Mouse (Mus musculus): ENCODE measurements at regions not wholly inside any gene's neighbourhood (a gene's known extent, or its start where the extent isn't known, plus 50 kb on each side); places are given as distances from the start of the nearest gene placed in this dataset.
A peak's percentile ranks its signal among the peaks of the same experiment; 100 is the strongest.

DNA sequence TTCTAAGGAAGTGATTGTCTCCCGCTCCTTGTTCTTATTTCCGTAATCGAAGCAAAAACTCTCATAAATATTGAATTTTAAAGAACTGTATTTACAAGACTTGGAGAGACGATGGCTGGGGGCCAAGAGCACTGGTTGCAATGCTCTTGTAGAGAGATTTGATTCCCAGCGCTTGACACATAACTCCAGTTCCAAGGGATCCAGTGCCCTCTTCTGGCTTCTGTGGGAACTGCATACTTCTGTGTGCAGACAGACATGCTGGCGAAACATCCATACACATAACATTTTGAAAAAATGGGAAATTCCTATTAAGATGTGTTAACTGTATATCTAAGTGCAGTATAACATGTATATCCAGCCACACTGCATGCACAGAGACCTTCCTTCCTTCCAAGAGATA lies 266.3 kb downstream of the Pax3 start:
- TF ChIP-seq CTCF (IDR thresholded peaks at IDR 0.05; ENCODE audit: borderline replicate concordance, insufficient read depth, low read depth, low read length) (no peak), POLR2A (IDR thresholded peaks at IDR 0.05; ENCODE audit: borderline replicate concordance, insufficient read depth, low read length) (no peak)
- no peak overlapping the region for H3K4me3 ChIP-seq (replicated peaks; ENCODE audit: insufficient read depth, low read depth, low read length)
- H3K4me1 ChIP-seq (ENCODE audit: control insufficient read depth, insufficient read depth, low read length): no peaks in the 10 kb centered on the region
- no peak overlapping the region for H3K27ac ChIP-seq (ENCODE audit: insufficient read depth, low read length)
- DNase-seq: no peak
- WGBS: 89% methylated on average over 6 of the region's 6 CpGs
- no peaks in the 10 kb centered on the region for H3K27me3 ChIP-seq (ENCODE audit: control insufficient read depth, insufficient read depth, low read length)

DNA sequence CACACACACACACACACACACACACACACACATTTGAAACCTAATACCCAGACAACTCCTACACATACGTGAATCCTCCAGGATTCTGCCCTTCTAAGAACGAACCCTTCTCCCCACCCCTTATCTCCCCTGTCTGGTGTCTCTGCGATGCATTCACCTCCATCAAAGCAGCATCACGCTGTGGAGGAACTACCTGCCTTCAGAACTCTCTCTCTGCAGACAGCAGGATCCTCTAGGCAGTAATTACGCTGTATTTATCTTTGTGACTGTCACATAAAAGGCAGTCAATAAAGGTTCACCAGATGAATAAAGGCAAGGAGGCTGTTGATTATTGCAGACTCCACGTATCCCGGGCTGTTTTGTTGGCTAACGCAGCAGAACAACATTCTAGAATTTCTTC lies 267.4 kb downstream of the Pax3 start:
- Histone ChIP-seq H3K4me1 (ENCODE audit: control insufficient read depth, insufficient read depth, low read length) (no peaks in the 10 kb centered on the region), H3K27ac (ENCODE audit: insufficient read depth, low read length) (no peak overlapping the region), H3K4me3 (replicated peaks; ENCODE audit: insufficient read depth, low read depth, low read length) (no peak overlapping the region), H3K27me3 (ENCODE audit: control insufficient read depth, insufficient read depth, low read length) (no peaks in the 10 kb centered on the region)
- DNase-seq: no peak
- WGBS: 56% methylated on average over 8 of the region's 8 CpGs
- TF ChIP-seq POLR2A (IDR thresholded peaks at IDR 0.05; ENCODE audit: borderline replicate concordance, insufficient read depth, low read length) (no peak), CTCF (IDR thresholded peaks at IDR 0.05; ENCODE audit: borderline replicate concordance, insufficient read depth, low read depth, low read length) (no peak)

- H3K4me3 ChIP-seq (replicated peaks; ENCODE audit: insufficient read depth, low read depth, low read length): no peak overlapping the region
- no peaks in the 10 kb centered on the region for H3K27me3 ChIP-seq (ENCODE audit: control insufficient read depth, insufficient read depth, low read length)
- no peak for DNase-seq
- no peak overlapping the region for H3K27ac ChIP-seq (ENCODE audit: insufficient read depth, low read length)
- no peaks in the 10 kb centered on the region for H3K4me1 ChIP-seq (ENCODE audit: control insufficient read depth, insufficient read depth, low read length)
- 95% methylated on average over 3 of the region's 3 CpGs for WGBS
- TF ChIP-seq POLR2A (IDR thresholded peaks at IDR 0.05; ENCODE audit: borderline replicate concordance, insufficient read depth, low read length): no peak
- no peak for TF ChIP-seq CTCF (IDR thresholded peaks at IDR 0.05; ENCODE audit: borderline replicate concordance, insufficient read depth, low read depth, low read length)
Measured at GRCm38 (mm10) chr1:77926146-77926545, 270.8 kb downstream of the Pax3 start.

- no peak overlapping the region for H3K27ac ChIP-seq (ENCODE audit: insufficient read depth, low read length)
- no peaks in the 10 kb centered on the region for H3K27me3 ChIP-seq (ENCODE audit: control insufficient read depth, insufficient read depth, low read length)
- 36% methylated on average over 5 of the region's 5 CpGs for WGBS
- TF ChIP-seq POLR2A (IDR thresholded peaks at IDR 0.05; ENCODE audit: borderline replicate concordance, insufficient read depth, low read length) (no peak), CTCF (IDR thresholded peaks at IDR 0.05; ENCODE audit: borderline replicate concordance, insufficient read depth, low read depth, low read length) (peak; percentile 30; the same call in 1 of the 2 replicates)
- peak; percentile 4 to 6 for DNase-seq
- no peaks in the 10 kb centered on the region for H3K4me1 ChIP-seq (ENCODE audit: control insufficient read depth, insufficient read depth, low read length)
- no peak overlapping the region for H3K4me3 ChIP-seq (replicated peaks; ENCODE audit: insufficient read depth, low read depth, low read length)
Measured at GRCm38 (mm10) chr1:77896226-77896625, 300.7 kb downstream of the Pax3 start.

- H3K27me3 ChIP-seq (ENCODE audit: control insufficient read depth, insufficient read depth, low read length): no peaks in the 10 kb centered on the region
- H3K4me3 ChIP-seq (replicated peaks; ENCODE audit: insufficient read depth, low read depth, low read length): no peak overlapping the region
- no peak overlapping the region for H3K27ac ChIP-seq (ENCODE audit: insufficient read depth, low read length)
- H3K4me1 ChIP-seq (ENCODE audit: control insufficient read depth, insufficient read depth, low read length): no peaks in the 10 kb centered on the region
- no peak for DNase-seq
- TF ChIP-seq POLR2A (IDR thresholded peaks at IDR 0.05; ENCODE audit: borderline replicate concordance, insufficient read depth, low read length) (no peak), CTCF (IDR thresholded peaks at IDR 0.05; ENCODE audit: borderline replicate concordance, insufficient read depth, low read depth, low read length) (no peak)
Measured at GRCm38 (mm10) chr1:77879026-77879425, 317.9 kb downstream of the Pax3 start.

- no peaks in the 10 kb centered on the region for H3K27me3 ChIP-seq (ENCODE audit: control insufficient read depth, insufficient read depth, low read length)
- no peak for TF ChIP-seq CTCF (IDR thresholded peaks at IDR 0.05; ENCODE audit: borderline replicate concordance, insufficient read depth, low read depth, low read length)
- no peak for TF ChIP-seq POLR2A (IDR thresholded peaks at IDR 0.05; ENCODE audit: borderline replicate concordance, insufficient read depth, low read length)
- H3K4me1 ChIP-seq (ENCODE audit: control insufficient read depth, insufficient read depth, low read length): no peaks in the 10 kb centered on the region
- 62% methylated on average over 2 of the region's 2 CpGs for WGBS
- H3K4me3 ChIP-seq (replicated peaks; ENCODE audit: insufficient read depth, low read depth, low read length): no peak overlapping the region
- DNase-seq: no peak
- no peak overlapping the region for H3K27ac ChIP-seq (ENCODE audit: insufficient read depth, low read length)
Measured at GRCm38 (mm10) chr1:77870125-77870524, 326.8 kb downstream of the Pax3 start.

DNA sequence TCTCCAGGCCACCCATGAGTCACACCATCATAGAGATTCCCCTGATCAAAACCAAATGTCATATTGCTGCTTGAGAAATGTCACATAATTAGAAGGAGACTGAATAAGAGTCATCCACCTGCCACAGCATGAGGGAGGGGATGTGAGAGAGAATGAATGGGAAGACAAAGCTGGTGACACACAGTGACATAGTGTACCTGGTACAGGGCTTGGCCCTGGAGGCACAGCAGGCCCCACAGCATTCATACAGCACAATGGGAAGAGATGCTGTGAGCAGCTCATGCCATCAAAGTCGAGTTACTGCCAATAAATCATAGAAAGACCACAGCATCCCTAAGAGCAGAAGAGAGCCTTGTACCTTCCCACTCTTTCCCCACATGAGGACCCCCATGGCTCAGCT lies 327.8 kb downstream of the Pax3 start:
- Histone ChIP-seq H3K27ac (ENCODE audit: insufficient read depth, low read length) (no peak overlapping the region), H3K27me3 (ENCODE audit: control insufficient read depth, insufficient read depth, low read length) (no peaks in the 10 kb centered on the region), H3K4me1 (ENCODE audit: control insufficient read depth, insufficient read depth, low read length) (no peaks in the 10 kb centered on the region), H3K4me3 (replicated peaks; ENCODE audit: insufficient read depth, low read depth, low read length) (no peak overlapping the region)
- TF ChIP-seq POLR2A (IDR thresholded peaks at IDR 0.05; ENCODE audit: borderline replicate concordance, insufficient read depth, low read length): no peak
- no peak for TF ChIP-seq CTCF (IDR thresholded peaks at IDR 0.05; ENCODE audit: borderline replicate concordance, insufficient read depth, low read depth, low read length)
- no peak for DNase-seq
- WGBS: 41% methylated on average over 1 of the region's 1 CpGs

DNA sequence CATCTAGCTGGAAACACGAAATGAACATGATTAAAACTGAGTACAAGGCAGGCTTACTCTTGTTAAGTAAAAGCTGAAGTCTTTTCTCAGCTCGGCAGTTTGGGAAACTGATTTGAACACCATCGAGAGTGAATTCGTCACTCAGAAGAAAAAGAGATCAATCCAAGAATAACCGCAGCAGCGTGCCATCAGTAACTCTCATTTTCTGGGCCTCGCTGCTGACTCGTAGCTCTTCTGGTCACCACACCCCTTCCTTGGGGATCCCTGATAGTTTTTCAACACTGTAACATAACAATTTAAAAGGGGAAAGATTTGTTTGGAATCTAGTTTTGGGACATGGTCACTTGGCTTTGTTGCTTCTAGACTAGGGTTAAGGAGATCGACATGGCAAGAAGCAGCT lies 337.0 kb downstream of the Pax3 start:
- no peaks in the 10 kb centered on the region for H3K4me1 ChIP-seq (ENCODE audit: control insufficient read depth, insufficient read depth, low read length)
- H3K4me3 ChIP-seq (replicated peaks; ENCODE audit: insufficient read depth, low read depth, low read length): no peak overlapping the region
- no peaks in the 10 kb centered on the region; the same call in 1 of the 2 replicates for H3K27me3 ChIP-seq (ENCODE audit: control insufficient read depth, insufficient read depth, low read length)
- no peak for DNase-seq
- TF ChIP-seq POLR2A (IDR thresholded peaks at IDR 0.05; ENCODE audit: borderline replicate concordance, insufficient read depth, low read length) (no peak), CTCF (IDR thresholded peaks at IDR 0.05; ENCODE audit: borderline replicate concordance, insufficient read depth, low read depth, low read length) (no peak)
- H3K27ac ChIP-seq (ENCODE audit: insufficient read depth, low read length): no peak overlapping the region
- WGBS: 93% methylated on average over 9 of the region's 9 CpGs
